Mouse (Mus musculus): ENCODE measurements around the gene Olfr434.
"Not testable (repeated sequence)": the region's sequence is repeated elsewhere in the genome, so short reads cannot be mapped to it uniquely, and the experiment has no call there.

The Olfr434 gene

GRCm38 (mm10) chr6:43212873-43213272, at the start of gene Olfr434:
Gene Olfr434 (plus strand): TSS chr6:43213021.
- DNase-seq (ENCODE audit: low read depth, low spot score): not testable (repeated sequence)

- no peak for DNase-seq (ENCODE audit: low read depth, low spot score)
Observed at GRCm38 (mm10) chr6:43167246-43167645, 45.6 kb upstream of the Olfr434 start.

- no peak for DNase-seq (ENCODE audit: low read depth, low spot score)
Observed at GRCm38 (mm10) chr6:43171840-43172239, 41.0 kb upstream of the Olfr434 start, which contains the start of gene Olfr13. Gene Olfr13 (plus strand): TSS chr6:43172140.

GRCm38 (mm10) chr6:43178129-43178528, 34.7 kb upstream of the Olfr434 start:
- no peak for DNase-seq (ENCODE audit: low read depth, low spot score)

GRCm38 (mm10) chr6:43178584-43179501, 34.0 kb upstream of the Olfr434 start:
- no peak for DNase-seq (ENCODE audit: low read depth, low spot score)

GRCm38 (mm10) chr6:43190986-43191385, 21.8 kb upstream of the Olfr434 start:
- no peak for DNase-seq (ENCODE audit: low read depth, low spot score)

GRCm38 (mm10) chr6:43196781-43197180, 16.0 kb upstream of the Olfr434 start, which contains the start of gene Olfr435:
Gene Olfr435 (plus strand): TSS chr6:43197146.
- DNase-seq (ENCODE audit: low read depth, low spot score): no peak

GRCm38 (mm10) chr6:43198094-43198493, 14.7 kb upstream of the Olfr434 start:
- no peak for DNase-seq (ENCODE audit: low read depth, low spot score)

GRCm38 (mm10) chr6:43202786-43203185, 10.0 kb upstream of the Olfr434 start:
- no peak for DNase-seq (ENCODE audit: low read depth, low spot score)

- no peak for DNase-seq (ENCODE audit: low read depth, low spot score)
Observed at GRCm38 (mm10) chr6:43205355-43205754, 7.5 kb upstream of the Olfr434 start.

GRCm38 (mm10) chr6:43231255-43231654, 18.4 kb downstream of the Olfr434 start, which contains the start of gene Olfr47:
Gene Olfr47 (plus strand): TSS chr6:43231529.
- DNase-seq (ENCODE audit: low read depth, low spot score): not testable (repeated sequence)

GRCm38 (mm10) chr6:43242061-43242460, 29.2 kb downstream of the Olfr434 start:
- DNase-seq (ENCODE audit: low read depth, low spot score): no peak

- DNase-seq (ENCODE audit: low read depth, low spot score): no peak
Observed at GRCm38 (mm10) chr6:43247396-43247795, 34.6 kb downstream of the Olfr434 start.

- no peak for DNase-seq (ENCODE audit: low read depth, low spot score)
Observed at GRCm38 (mm10) chr6:43252994-43253393, 40.2 kb downstream of the Olfr434 start.

GRCm38 (mm10) chr6:43254193-43254926, 41.5 kb downstream of the Olfr434 start:
- no peak for DNase-seq (ENCODE audit: low read depth, low spot score)

GRCm38 (mm10) chr6:43260756-43261155, 47.9 kb downstream of the Olfr434 start:
- no peak for DNase-seq (ENCODE audit: low read depth, low spot score)

- no peak for DNase-seq (ENCODE audit: low read depth, low spot score)
Observed at GRCm38 (mm10) chr6:43265363-43266041, 52.7 kb downstream of the Olfr434 start, which contains the start of gene Arhgef5. Gene Arhgef5 (plus strand): TSS chr6:43265582.

- DNase-seq (ENCODE audit: low read depth, low spot score): no peak
Observed at GRCm38 (mm10) chr6:43266356-43266755, 53.5 kb downstream of the Olfr434 start.
